Mouse (Mus musculus): ENCODE data around the gene Il11ra1.
"Not testable (repeated sequence)": the region's sequence is repeated elsewhere in the genome, so short reads cannot be mapped to it uniquely, and the experiment has no call there.

DNA sequence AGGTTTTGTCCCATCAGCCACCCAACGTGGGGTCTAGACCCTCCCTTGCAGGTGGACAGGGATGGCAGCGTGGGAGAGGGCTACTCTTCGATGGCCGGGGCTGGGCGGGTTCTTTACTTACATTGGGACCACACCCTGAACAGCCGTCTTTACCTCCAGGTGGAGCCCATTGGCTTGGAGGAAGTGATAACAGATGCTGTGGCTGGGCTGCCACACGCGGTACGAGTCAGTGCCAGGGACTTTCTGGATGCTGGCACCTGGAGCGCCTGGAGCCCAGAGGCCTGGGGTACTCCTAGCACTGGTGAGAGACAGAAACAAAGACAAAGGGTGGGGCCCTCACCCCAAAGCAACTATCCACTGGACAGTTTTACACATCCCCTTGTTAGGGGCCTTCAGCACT lies 67.5 kb downstream of the Il11ra1 start:
- TF ChIP-seq POLR2A (IDR thresholded peaks at IDR 0.05; ENCODE audit: borderline replicate concordance, insufficient read depth, low read length); CTCF (IDR thresholded peaks at IDR 0.05; ENCODE audit: borderline replicate concordance, insufficient read depth, low read depth, low read length): not testable (repeated sequence)
